Mouse (Mus musculus) kidney, adult 18-20 months (tissue): ENCODE results near the gene Creld2.
A peak's percentile ranks its signal among the peaks of the same experiment; 100 is the strongest.

Source experiments
- DNase-seq: peaks from one replicate; pipeline ENCODE4 v3.0.0; 2021

The Creld2 gene

DNA sequence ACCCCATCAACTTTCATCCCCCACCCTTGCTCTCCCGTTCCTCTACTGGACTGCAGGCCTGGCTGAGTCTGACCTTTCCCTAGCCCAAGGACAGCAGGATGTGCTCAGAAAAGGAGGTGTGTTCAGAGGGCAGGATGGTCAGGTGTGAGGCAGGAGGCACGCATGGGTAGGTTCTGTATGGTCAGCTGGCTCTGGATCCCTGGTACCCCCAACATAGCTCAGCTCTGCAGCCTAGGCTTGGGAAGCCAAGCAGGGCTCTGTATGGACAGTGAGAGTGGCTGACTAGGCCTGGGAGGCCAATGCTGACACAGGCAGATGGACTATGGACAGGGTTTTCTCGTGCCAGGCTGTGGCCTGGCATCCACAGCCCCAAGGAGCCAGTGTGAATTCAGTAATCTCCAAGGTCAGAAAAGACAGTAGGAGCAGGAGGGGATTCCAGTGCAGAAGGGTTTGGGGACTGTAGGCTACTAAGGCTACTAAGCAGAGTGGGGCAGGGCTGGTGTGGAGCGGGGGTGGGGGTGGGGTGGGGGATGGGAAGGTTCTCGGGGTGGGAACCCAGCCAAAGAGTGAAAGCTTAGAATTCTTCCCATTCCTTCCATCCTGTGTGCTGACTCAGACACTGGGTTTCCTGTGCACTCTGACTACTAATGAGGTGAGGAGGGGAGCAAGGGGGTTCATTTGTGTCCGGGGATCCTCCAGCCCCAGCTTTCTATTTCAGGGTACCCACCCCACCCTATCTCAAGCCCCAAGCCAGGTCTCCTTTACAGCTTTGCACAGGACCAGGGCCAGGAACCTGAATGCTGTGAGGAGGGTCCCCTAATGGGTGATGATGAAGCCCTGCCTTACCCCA, 34.9 kb downstream of the Creld2 start:
- peak; percentile 82 for DNase-seq

GRCm38 (mm10) chr15:88854969-88855830, 35.8 kb downstream of the Creld2 start:
- peak; percentile 57 for DNase-seq

- peak; percentile 37 for DNase-seq
These were observed 36.5 kb downstream of the Creld2 start for GRCm38 (mm10) chr15:88855896-88856417.

GRCm38 (mm10) chr15:88856613-88857012, 37.2 kb downstream of the Creld2 start:
- peak; percentile 4 for DNase-seq

DNA sequence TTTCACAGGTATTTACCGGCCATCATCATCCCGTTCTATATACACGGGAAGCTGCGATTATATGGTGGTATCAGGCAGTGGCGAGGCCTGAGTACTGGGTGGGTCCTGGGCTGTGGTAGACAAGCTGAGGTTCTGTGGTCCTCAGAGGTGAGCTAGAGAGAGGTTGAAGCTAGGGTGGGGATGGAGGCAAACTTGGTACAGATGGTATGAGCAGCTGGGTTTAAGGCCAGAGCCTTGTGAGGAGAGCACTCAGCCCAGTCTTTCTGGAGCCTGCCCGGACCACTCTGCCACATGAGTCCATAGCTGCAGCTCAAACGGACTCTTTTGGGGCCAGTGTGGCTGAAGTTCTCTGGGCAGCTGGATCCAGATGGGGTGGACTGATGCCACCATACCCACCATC, 37.9 kb downstream of the Creld2 start:
- no peak for DNase-seq

DNA sequence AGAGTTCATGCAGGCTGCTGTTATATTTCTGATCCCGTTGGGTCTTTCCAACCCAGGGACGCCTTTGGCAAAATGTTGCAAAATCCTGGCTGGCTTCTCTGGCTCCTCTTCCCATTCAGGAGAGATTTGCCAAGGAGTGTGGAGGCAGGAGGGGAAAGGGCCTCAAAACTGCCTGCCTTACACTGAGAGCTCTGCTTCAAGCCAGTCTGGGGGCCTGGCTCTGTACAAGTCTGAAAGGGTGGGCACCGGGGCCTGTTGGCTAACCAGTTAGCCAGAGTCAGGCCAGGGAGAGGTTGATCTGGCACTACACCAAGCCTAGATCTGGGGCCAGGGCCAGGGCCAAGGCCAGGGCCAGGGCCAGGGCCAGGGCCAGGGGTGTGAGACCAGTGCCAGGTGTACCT, 38.7 kb downstream of the Creld2 start:
- DNase-seq: peak; percentile 71

DNA sequence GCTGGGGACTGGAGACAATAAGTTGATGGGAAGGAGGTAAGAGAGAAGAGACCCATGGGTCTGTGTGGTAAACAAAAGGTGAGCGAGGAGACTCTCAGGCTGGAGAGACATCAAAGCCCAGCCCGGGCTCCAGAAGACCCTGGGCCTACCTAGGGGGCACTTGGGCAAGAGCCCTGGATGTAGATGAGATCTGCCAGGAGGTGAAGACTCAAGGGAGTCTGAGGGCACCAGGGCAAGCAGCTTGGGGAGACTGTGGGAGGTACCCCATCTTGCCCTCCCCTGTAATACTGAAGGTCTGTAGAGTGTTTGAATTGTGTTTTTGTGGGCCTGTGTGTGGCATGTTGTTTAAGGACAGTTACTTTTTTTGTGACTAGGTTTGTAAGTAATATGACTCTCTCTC, 39.3 kb downstream of the Creld2 start:
- no peak for DNase-seq

DNA sequence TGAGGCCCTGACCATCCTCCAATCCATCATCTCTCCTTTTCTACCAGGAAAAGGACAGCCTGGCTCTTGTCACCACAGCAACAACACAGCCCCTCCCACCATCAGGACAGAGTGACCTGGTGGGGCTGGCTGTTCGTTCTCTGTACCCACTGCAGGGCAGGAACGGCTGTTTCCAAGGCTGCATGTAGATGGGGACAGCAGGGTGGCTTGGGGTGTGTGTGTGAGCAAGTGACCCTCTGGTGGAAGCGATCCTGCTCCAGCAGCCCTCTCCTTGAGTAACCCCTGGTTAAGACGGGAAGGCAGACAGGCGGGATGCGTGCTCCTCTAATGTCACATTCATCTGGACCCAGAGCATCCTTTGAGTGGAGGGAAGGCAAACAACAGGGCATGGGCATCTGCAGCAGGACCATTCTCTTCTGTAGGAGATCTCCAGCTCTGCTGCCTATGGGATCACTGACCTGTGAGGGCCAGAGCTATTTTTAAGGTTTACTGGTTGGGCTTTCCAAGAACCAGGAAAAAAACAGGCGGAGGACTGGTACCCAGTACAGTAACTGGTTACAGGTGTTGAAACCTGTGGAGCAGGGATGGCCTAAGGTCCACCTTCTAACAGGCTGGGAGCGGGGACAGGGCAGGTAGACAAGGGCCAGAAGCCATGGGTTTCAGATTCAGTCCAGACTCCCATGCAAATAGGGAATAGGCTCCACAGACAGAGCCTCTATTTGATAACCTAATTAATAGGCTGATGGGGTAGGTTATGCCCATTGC, 39.9 kb downstream of the Creld2 start:
- DNase-seq: peak; percentile 7

DNA sequence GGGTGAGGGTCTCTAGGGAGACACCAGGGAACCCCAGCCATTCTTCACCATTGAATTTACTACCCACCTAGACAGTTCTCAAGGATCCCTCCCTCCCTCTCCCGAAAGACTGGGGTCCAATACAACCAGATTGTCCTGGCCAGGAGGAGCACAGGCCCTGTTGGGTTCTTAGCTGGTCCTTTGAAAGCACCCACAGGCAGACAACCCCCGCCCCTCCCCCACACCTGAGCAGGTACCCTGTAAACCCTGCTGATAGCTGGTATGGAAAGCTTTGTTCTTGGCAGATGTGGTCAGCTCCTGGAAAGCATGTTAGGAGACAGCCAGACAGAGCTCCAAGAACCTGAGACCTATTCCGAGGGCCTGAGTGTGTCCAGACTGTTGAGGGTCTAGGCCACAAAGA, 41.3 kb downstream of the Creld2 start:
- DNase-seq: no peak

GRCm38 (mm10) chr15:88861772-88862622, 42.6 kb downstream of the Creld2 start, which contains the start of gene Pim3:
TSS of gene Pim3 (plus strand) at chr15:88862186.
- DNase-seq: peak; percentile 99

- DNase-seq: peak; percentile 80
These were observed 43.6 kb downstream of the Creld2 start for GRCm38 (mm10) chr15:88862881-88863694.

DNA sequence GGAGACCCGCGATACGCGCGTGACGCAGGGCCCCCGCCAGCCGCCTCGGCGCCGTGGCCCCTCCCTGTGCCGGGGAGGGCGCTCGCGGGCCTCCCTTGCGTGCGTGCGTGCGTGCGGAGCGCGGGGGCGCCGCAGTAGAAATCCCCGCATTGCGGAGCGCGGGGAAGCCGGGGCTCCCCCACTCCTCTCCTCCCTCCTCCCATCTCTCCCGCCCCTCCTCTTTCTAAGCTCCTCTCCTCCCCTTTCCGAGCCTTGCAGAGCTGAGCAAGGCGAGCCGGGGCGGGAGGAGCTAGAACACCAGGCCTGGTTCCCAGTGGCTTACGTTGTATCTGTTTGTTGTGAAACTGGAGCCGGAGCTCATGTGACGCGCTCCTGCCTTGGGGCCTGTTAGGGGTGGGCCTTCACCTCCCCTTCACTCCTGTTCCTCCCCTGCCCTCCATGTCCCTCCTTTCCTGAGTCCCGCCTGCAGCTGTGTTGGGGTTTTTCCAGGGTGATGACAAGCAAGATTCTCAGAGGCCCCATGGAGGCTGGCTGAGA, 44.3 kb downstream of the Creld2 start:
- DNase-seq: peak; percentile 90

- DNase-seq: peak; percentile 83
These were observed 45.0 kb downstream of the Creld2 start for GRCm38 (mm10) chr15:88864270-88865030.

- no peak for DNase-seq
These were observed 45.6 kb downstream of the Creld2 start for GRCm38 (mm10) chr15:88865061-88865460.

- peak; percentile 66 for DNase-seq
These were observed 46.6 kb downstream of the Creld2 start for GRCm38 (mm10) chr15:88865888-88866695.

DNA sequence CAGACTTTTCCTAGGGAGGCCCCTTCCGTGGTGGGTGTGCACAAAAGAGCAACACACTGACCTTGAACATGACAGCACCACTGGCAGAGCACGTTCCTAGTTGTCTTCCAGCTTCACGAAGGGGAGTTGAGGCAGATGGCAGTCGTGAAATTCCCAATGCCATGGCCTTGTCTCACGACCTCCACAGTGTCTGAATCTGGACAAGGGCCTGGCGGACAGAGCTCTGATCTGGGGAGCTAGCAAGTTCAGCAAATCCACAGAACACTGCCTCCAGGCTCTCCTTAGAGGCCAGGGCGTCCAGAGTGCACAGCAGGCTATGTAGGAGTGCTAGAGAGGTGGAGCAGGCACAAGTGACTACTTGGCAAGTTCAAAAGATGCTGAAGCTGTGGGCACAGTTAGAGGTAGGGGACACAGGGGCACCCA, 47.5 kb downstream of the Creld2 start:
- no peak for DNase-seq

DNA sequence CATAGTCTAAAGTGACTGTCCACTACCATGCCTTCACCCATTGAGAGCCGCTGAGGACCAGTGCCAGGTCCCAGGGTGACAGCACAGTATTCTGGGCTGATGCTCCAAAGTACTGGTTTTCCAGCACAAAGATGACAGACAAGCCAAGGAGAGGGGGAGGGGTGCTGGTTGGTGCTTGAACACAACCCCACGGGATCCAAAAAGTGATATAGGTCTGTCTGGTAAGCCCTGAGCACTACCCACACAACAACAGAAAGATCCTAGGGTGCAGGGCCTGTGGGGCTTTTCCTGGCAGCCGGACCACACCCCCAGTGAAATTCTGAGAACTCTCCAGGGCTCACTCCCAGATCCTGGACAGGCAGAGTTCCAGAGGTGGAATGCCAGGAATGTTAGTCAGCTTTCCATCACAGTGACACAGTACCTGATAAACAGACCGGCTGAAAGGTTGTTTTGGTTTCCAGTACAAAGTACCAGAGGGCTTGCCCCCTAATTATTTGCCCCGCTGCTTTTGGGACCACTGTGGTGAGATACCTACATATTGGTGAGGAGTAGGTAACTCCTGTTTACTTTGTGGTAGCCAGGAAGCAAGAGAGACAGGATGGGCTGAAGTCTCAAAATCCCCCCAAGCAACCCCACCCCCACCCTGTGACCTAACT, 48.0 kb downstream of the Creld2 start:
- DNase-seq: peak; percentile 90
